Mouse (Mus musculus): ENCODE results near the gene Slc35e3.

DNA sequence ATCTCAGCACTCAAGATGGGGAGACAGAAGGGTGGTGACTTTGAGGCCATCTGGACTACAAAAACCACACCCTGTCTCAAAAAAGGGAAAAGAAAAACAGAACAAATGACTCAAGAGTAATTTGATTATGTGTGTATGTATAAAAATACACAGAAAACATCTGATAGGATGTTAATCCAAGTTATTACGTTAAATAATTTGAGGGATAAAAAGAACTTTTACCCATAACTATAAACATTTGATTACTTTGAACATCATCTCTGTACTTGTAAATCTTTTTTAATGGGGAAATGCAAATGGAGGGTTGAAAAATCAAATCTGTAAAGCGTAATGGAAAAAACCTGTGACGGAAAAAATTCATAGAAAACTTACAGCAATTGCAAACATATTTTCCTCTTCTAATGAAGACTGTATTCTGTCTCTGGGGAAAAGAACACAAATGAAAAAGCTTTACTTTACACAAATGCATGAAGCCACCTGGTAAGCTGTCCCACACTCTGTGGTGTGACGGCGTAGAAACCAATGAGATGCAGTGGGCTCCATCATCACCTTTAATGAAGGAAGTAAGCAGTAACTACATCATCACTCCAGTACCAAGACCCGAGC lies 34.2 kb upstream of the Slc35e3 start:
- TF ChIP-seq POLR2A (IDR thresholded peaks at IDR 0.05; ENCODE audit: borderline replicate concordance, extremely low read depth, insufficient read depth, insufficient read length, poor library complexity, severe bottlenecking) (no peak), CTCF (IDR thresholded peaks at IDR 0.05; ENCODE audit: borderline replicate concordance, extremely low read depth, insufficient read depth, insufficient read length) (no peak)

Measured in brain, embryonic 14.5 days (tissue).